Mouse (Mus musculus): ENCODE data around the gene Tut7. TPM values are rescaled to one million over a fixed set of nuclear protein-coding genes. Genes with fewer than 3 reads are reported as not detected.
A peak's percentile ranks its signal among the peaks of the same experiment; 100 is the strongest.
"Not testable (repeated sequence)": the region's sequence is repeated elsewhere in the genome, so short reads cannot be mapped to it uniquely, and the experiment has no call there.

The Tut7 gene
- polyA plus RNA-seq, 1 experiment from 2014 or later = 57.3 TPM

DNA sequence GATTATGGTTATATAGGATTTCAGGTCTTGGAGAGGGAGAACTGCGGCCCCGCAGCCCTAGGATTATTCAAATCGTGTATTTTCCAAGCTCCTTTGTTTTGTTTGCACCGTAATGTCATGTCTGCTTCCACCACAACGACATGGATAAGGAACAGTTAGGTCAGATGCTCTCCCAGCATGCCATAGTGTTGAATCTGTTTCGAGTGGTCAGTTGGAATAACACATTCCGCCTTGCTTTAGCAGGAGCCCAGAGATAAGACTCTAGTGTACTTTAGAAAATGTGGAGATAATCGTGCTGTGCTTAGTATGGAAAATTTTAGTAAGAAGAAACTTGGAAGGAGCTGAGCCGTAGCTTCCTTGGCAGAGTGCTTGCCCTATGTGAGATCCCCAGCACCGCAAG lies 27.4 kb upstream of the Tut7 start:
- Histone ChIP-seq H3K4me2 (ENCODE audit: low read depth, low read length) (no peak overlapping the region), H3K27me3 (ENCODE audit: control insufficient read depth, insufficient read depth, low read depth, low read length) (no peaks in the 10 kb centered on the region), H3K9ac (ENCODE audit: low read depth, low read length) (no peak overlapping the region), H3K9me3 (replicated peaks; ENCODE audit: control insufficient read depth, low read length) (no peaks in the 10 kb centered on the region), H3K27ac (ENCODE audit: low read length) (no peak overlapping the region), H3K4me1 (ENCODE audit: control insufficient read depth, low read depth, low read length) (no peaks in the 10 kb centered on the region), H3K4me3 (ENCODE audit: low read depth, low read length) (no peak overlapping the region), H3K36me3 (ENCODE audit: control insufficient read depth, insufficient read depth) (no peaks in the 10 kb centered on the region)
- ATAC-seq (ENCODE audit: low read depth) = no peak
- WGBS (ENCODE audit: insufficient replicate concordance) = 61% methylated on average over 10 of the region's 10 CpGs

DNA sequence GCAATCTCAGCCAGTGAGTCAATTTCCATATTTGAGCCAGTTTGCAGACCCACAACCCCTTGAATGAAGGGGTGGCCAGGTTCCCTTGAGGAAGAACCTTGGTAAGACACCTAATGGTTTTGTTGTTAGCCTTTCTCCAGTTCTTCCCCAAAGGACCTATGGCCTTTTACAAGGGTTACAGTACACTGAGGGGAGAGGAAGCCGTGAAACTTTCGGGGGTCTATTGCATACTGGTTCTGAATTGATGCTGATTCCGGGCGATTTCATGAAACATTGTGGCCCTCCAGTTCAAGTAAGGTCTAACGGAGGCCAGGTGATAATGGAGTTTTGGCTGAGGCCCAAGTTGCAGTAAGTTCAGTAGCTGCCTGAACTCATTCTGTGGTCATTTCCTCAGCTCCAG lies 21.7 kb upstream of the Tut7 start:
- Histone ChIP-seq H3K27me3 (ENCODE audit: control insufficient read depth, insufficient read depth, low read depth, low read length) (no peaks in the 10 kb centered on the region), H3K4me1 (ENCODE audit: control insufficient read depth, low read depth, low read length) (peaks cover 15% of the 10 kb centered on the region), H3K9ac (ENCODE audit: low read depth, low read length) (no peak overlapping the region), H3K4me3 (ENCODE audit: low read depth, low read length) (no peak overlapping the region), H3K9me3 (replicated peaks; ENCODE audit: control insufficient read depth, low read length) (no peaks in the 10 kb centered on the region), H3K4me2 (ENCODE audit: low read depth, low read length) (no peak overlapping the region), H3K36me3 (ENCODE audit: control insufficient read depth, insufficient read depth) (no peaks in the 10 kb centered on the region), H3K27ac (ENCODE audit: low read length) (no peak overlapping the region)
- no peak for ATAC-seq (ENCODE audit: low read depth)
- WGBS (ENCODE audit: insufficient replicate concordance) = 73% methylated on average over 5 of the region's 5 CpGs

DNA sequence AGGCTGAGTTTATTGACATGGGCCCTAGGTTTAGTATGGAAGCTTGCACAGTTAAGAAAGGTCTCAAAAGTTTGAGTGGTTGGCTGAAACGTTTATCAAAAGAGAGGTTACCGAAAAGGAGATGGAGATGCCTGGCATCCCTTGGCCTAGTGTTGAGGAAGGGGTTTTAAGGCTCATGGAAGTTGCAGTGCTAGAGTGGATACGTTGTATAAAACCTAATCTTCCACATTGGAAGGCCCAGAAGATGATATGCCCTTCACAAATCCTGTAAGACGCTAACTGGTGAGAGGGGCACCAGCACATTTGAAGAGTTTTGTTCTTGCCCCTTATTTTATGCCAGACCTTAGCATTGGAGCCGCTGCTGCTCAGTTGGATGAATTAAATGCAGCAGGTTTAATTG lies 21.0 kb upstream of the Tut7 start:
- Histone ChIP-seq H3K36me3 (ENCODE audit: control insufficient read depth, insufficient read depth) (no peaks in the 10 kb centered on the region), H3K27me3 (ENCODE audit: control insufficient read depth, insufficient read depth, low read depth, low read length) (no peaks in the 10 kb centered on the region), H3K4me3 (ENCODE audit: low read depth, low read length) (no peak overlapping the region), H3K4me1 (ENCODE audit: control insufficient read depth, low read depth, low read length) (peaks cover 15% of the 10 kb centered on the region), H3K4me2 (ENCODE audit: low read depth, low read length) (no peak overlapping the region), H3K9me3 (replicated peaks; ENCODE audit: control insufficient read depth, low read length) (no peaks in the 10 kb centered on the region), H3K27ac (ENCODE audit: low read length) (no peak overlapping the region), H3K9ac (ENCODE audit: low read depth, low read length) (no peak overlapping the region)
- no peak for ATAC-seq (ENCODE audit: low read depth)
- 73% methylated on average over 5 of the region's 5 CpGs for WGBS (ENCODE audit: insufficient replicate concordance)

DNA sequence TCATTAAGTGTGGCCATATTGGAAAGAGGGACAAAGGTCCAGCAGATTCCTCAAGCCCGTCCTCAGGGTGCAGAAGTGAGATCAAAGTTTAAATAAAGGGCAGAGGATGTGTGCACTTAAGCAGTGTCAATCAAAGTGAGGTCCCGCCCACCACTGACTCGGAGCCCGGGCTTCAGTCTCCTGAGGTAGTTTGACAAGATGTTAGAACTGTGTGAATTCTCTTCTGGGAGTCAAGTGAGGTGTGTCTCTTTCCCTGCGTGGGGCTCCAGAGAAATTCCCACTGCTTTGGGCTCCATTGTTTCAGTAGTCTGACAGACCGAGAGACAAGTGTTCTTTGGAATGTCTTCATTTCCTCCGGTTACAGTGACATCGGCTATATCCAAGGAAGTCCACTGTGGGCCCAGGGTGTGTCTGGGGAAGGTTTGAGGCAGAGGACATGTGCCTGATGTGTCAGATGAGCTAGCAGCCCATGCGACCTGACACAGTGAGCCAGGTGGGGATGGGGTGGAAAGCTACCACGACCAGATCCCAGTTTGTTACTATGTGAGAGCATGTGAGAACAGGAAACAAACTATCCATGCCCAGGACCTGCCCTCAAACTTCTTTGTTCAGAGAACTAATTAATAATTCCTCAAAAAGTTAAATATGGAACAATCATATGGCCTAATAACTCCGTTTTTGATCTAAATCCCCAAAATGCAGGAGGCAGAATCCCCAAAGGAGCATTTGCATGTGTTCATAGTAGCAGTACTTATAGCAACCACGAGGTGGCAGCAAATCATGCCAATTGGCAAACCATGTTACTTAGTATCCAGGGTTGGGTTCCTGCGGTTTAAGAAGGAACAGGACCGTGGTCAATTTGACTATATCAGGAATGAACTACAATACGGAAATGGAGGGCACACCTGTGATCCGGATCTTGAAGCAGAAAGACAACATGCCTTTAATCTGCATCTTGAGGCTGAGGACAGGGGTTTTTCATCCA lies 19.6 kb upstream of the Tut7 start:
- H3K27ac ChIP-seq (ENCODE audit: low read length) = peak overlapping the region; percentile 38; the same call in 1 of the 2 replicates
- H3K4me2 ChIP-seq (ENCODE audit: low read depth, low read length) = peak overlapping the region; percentile 67
- whole genome bisulfite sequencing (ENCODE audit: insufficient replicate concordance) = 16% methylated on average over 16 of the region's 16 CpGs
- H3K4me1 ChIP-seq (ENCODE audit: control insufficient read depth, low read depth, low read length) = peaks cover 15% of the 10 kb centered on the region
- no peaks in the 10 kb centered on the region for H3K9me3 ChIP-seq (replicated peaks; ENCODE audit: control insufficient read depth, low read length)
- peak overlapping the region; percentile 55 for H3K9ac ChIP-seq (ENCODE audit: low read depth, low read length)
- peak; percentile 59; the same call in 1 of the 2 replicates for ATAC-seq (ENCODE audit: low read depth)
- no peaks in the 10 kb centered on the region for H3K27me3 ChIP-seq (ENCODE audit: control insufficient read depth, insufficient read depth, low read depth, low read length)
- no peaks in the 10 kb centered on the region for H3K36me3 ChIP-seq (ENCODE audit: control insufficient read depth, insufficient read depth)
- H3K4me3 ChIP-seq (ENCODE audit: low read depth, low read length) = peak overlapping the region; percentile 44

DNA sequence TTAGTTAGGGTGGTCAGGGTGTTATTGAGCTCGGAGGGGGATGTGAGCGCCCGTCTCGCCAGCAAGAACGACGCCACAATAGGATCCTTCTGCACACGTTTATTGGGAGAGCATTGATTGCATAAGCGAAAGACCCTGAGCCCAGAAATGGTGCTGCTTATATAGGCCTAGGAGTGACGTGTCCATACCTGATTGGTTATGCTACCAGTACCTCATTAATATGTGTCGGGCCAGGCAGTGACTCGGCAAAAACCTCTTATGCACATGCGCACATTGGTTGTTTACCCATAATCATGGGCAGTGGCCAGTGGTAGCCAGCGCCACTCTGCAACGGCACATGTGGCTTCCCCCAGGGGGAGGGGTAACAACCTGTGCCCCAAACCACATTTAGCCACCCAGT lies 18.8 kb upstream of the Tut7 start:
- H3K27me3 ChIP-seq (ENCODE audit: control insufficient read depth, insufficient read depth, low read depth, low read length); H3K36me3 ChIP-seq (ENCODE audit: control insufficient read depth, insufficient read depth); H3K9me3 ChIP-seq (replicated peaks; ENCODE audit: control insufficient read depth, low read length); H3K27ac ChIP-seq (ENCODE audit: low read length); H3K4me3 ChIP-seq (ENCODE audit: low read depth, low read length); H3K9ac ChIP-seq (ENCODE audit: low read depth, low read length): not testable (repeated sequence)
- ATAC-seq (ENCODE audit: low read depth) = 0 out of 2 replicates have a peak, but pooled peaks have one; percentile 12
- Histone ChIP-seq H3K4me2 (ENCODE audit: low read depth, low read length) (peak overlapping the region; percentile 67), H3K4me1 (ENCODE audit: control insufficient read depth, low read depth, low read length) (peaks cover 18% of the 10 kb centered on the region)
- 72% methylated on average over 11 of the region's 14 CpGs for WGBS (ENCODE audit: insufficient replicate concordance)

DNA sequence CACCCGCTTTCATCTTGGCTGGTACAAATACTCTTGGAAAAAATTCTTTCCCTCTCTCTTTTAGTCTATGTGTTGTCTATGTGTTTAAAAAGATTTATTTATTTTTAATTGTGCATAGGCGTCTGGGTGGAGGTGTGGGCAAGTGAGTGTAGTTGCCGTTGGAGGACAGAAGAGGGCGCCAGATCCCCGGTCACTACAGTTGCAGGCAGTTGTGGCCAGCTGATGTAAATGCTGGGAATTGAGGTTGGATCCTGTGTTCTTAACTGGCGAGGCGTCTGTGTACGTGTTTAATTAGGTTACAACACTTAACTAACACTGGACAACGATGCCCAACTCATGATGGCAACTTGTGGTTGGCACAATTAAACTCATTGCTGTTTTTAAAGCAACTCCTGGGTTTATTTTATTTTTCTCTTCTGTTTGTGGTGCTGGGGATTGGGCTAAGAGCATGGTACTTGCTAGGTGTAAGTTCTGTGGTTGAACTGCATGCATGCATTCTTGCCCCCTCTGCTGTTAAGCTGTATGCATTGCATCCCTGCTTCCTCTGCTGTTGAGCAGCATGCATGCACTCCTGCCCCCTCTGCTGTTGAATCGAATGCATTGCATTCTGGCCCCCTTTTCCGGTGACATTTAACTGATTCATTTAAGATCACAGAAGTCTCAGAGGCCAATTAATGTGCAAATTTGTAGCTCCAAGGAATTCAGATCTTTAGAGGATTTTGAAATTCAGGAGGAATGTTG lies 17.7 kb upstream of the Tut7 start:
- peaks cover 28% of the 10 kb centered on the region for H3K4me1 ChIP-seq (ENCODE audit: control insufficient read depth, low read depth, low read length)
- no peak overlapping the region for H3K9ac ChIP-seq (ENCODE audit: low read depth, low read length)
- ATAC-seq (ENCODE audit: low read depth) = peak; percentile 65
- H3K27ac ChIP-seq (ENCODE audit: low read length) = peak overlapping the region; percentile 42; the same call in 1 of the 2 replicates
- H3K4me3 ChIP-seq (ENCODE audit: low read depth, low read length) = no peak overlapping the region
- no peaks in the 10 kb centered on the region for H3K27me3 ChIP-seq (ENCODE audit: control insufficient read depth, insufficient read depth, low read depth, low read length)
- H3K4me2 ChIP-seq (ENCODE audit: low read depth, low read length) = no peak overlapping the region
- H3K9me3 ChIP-seq (replicated peaks; ENCODE audit: control insufficient read depth, low read length) = no peaks in the 10 kb centered on the region
- H3K36me3 ChIP-seq (ENCODE audit: control insufficient read depth, insufficient read depth) = no peaks in the 10 kb centered on the region
- WGBS (ENCODE audit: insufficient replicate concordance) = 64% methylated on average over 11 of the region's 11 CpGs

DNA sequence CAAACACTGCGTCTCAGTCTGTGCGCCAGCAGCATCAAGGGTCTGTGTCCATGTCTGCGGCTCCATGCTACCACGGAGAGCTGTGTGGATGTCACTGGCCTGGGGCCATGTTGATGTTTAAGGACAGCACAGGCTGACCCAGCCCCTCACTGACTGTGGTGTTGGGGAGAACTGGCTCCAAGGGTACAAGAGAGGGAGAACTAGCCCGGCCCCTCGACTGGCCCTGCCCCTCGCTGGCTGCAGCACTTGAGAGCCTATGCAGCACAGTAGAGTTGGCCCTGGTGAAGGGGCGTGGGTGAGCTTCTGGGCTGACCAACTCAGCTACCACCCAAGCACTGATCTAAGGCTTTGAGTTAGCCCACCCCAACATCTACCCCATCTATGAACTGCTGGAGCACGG lies 16.4 kb upstream of the Tut7 start:
- Histone ChIP-seq H3K4me1 (ENCODE audit: control insufficient read depth, low read depth, low read length) (peaks cover 36% of the 10 kb centered on the region), H3K4me3 (ENCODE audit: low read depth, low read length) (no peak overlapping the region), H3K9me3 (replicated peaks; ENCODE audit: control insufficient read depth, low read length) (no peaks in the 10 kb centered on the region), H3K9ac (ENCODE audit: low read depth, low read length) (no peak overlapping the region), H3K4me2 (ENCODE audit: low read depth, low read length) (no peak overlapping the region), H3K27me3 (ENCODE audit: control insufficient read depth, insufficient read depth, low read depth, low read length) (no peaks in the 10 kb centered on the region), H3K36me3 (ENCODE audit: control insufficient read depth, insufficient read depth) (no peaks in the 10 kb centered on the region), H3K27ac (ENCODE audit: low read length) (no peak overlapping the region)
- no peak for ATAC-seq (ENCODE audit: low read depth)
- WGBS (ENCODE audit: insufficient replicate concordance) = 92% methylated on average over 9 of the region's 9 CpGs

DNA sequence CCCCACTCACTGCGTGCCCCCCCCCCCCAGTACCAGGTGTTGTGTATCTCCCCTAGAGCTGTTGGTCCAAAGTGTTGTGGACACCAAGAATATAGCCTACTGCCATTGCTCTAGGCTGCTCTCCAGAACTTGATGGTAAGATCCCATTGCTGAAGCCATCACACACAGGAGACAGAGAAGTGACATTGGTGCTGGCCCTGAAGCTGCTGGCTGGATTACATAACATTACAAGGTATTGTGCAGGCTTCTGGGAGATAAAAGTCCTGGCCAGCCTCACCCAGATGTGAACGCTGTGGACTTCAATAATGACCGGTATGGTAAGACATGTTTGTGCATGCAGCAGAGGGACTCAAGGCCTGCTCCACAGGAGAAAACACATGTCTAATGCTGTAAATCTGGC lies 15.5 kb upstream of the Tut7 start:
- Histone ChIP-seq H3K4me1 (ENCODE audit: control insufficient read depth, low read depth, low read length) (peaks cover 36% of the 10 kb centered on the region), H3K4me2 (ENCODE audit: low read depth, low read length) (no peak overlapping the region), H3K9me3 (replicated peaks; ENCODE audit: control insufficient read depth, low read length) (no peaks in the 10 kb centered on the region), H3K36me3 (ENCODE audit: control insufficient read depth, insufficient read depth) (no peaks in the 10 kb centered on the region), H3K4me3 (ENCODE audit: low read depth, low read length) (no peak overlapping the region), H3K27ac (ENCODE audit: low read length) (no peak overlapping the region), H3K9ac (ENCODE audit: low read depth, low read length) (no peak overlapping the region), H3K27me3 (ENCODE audit: control insufficient read depth, insufficient read depth, low read depth, low read length) (no peaks in the 10 kb centered on the region)
- WGBS (ENCODE audit: insufficient replicate concordance) = 80% methylated on average over 3 of the region's 3 CpGs
- no peak for ATAC-seq (ENCODE audit: low read depth)

DNA sequence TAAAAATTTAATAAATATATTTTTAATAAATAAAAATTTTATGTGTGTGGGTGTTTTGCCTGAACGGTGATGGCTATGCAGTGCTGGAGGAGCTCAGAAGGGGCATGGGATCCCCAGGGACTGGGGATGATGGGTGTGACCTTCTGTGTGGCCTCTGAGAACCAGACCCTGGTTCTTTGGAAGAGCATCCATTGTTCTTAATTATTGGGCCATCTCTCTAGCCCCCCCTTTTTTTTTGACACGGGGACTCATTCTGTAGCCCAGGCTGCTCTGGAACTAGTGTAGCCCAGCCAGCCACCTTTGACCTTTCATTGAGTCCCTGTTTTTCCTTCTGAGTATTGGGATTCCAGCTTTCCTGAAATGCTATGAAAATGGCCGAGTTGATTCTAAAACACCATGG lies 13.9 kb upstream of the Tut7 start:
- H3K4me3 ChIP-seq (ENCODE audit: low read depth, low read length) = no peak overlapping the region
- no peak overlapping the region for H3K4me2 ChIP-seq (ENCODE audit: low read depth, low read length)
- no peak overlapping the region for H3K27ac ChIP-seq (ENCODE audit: low read length)
- H3K9ac ChIP-seq (ENCODE audit: low read depth, low read length) = no peak overlapping the region
- WGBS (ENCODE audit: insufficient replicate concordance) = 69% methylated on average over 3 of the region's 3 CpGs
- H3K36me3 ChIP-seq (ENCODE audit: control insufficient read depth, insufficient read depth) = no peaks in the 10 kb centered on the region
- H3K9me3 ChIP-seq (replicated peaks; ENCODE audit: control insufficient read depth, low read length) = no peaks in the 10 kb centered on the region
- no peaks in the 10 kb centered on the region for H3K27me3 ChIP-seq (ENCODE audit: control insufficient read depth, insufficient read depth, low read depth, low read length)
- no peak for ATAC-seq (ENCODE audit: low read depth)
- H3K4me1 ChIP-seq (ENCODE audit: control insufficient read depth, low read depth, low read length) = peaks cover 32% of the 10 kb centered on the region
